Mouse (Mus musculus): ENCODE measurements around the gene Tmem251. TPM values are rescaled to one million over a fixed set of nuclear protein-coding genes. Genes with fewer than 3 reads are reported as not detected.

Tmem251 gene
- polyA plus RNA-seq, 1 experiment = not detected

GRCm38 (mm10) chr12:102758403-102758756, 14.8 kb downstream of the Tmem251 start, which contains the start of gene Gm20604:
Gene Gm20604 (minus strand): TSS chr12:102758672.
- 0% methylated on average over 10 of the region's 10 CpGs for WGBS
- peak within 1 kb of the TSS; percentile 97 for H3K4me3 ChIP-seq (ENCODE audit: insufficient read depth, low read depth, low read length)
- TF ChIP-seq POLR2A (IDR thresholded peaks at IDR 0.05; ENCODE audit: insufficient read depth, low read depth, low read length) (no peak), CTCF (IDR thresholded peaks at IDR 0.05; ENCODE audit: insufficient read depth, low read depth, low read length) (no peak)
- H3K27ac ChIP-seq (ENCODE audit: insufficient read depth, low read depth, low read length) = peak within 1 kb of the TSS; percentile 42; the same call in 1 of the 2 replicates
- H3K4me1 ChIP-seq (ENCODE audit: control insufficient read depth, insufficient read depth, low read length) = peaks cover 8% of the 10 kb centered on the region

DNA sequence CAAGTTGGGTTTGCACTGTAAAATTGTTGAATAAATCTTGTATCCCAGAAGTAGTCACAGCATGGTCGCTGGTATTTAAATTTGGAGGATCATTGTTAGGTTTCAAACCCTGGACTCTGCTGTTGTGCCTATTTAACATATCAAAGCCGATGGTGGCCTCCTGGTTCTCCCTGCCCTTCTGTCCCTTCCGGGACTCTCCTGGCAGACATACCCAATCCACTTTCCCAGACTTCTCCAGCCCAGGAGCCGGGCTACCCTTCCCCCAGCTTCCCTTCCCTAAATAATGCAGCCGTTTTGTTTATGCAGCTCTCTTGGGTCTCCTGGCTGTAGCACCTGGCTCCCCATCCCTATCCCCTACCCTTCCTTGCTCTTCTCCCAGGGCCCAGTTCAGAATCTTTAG, 15.4 kb downstream of the Tmem251 start:
- Histone ChIP-seq H3K27ac (ENCODE audit: insufficient read depth, low read depth, low read length) (no peak overlapping the region), H3K4me3 (ENCODE audit: insufficient read depth, low read depth, low read length) (peak overlapping the region; percentile 15; the same call in 1 of the 2 replicates), H3K4me1 (ENCODE audit: control insufficient read depth, insufficient read depth, low read length) (peaks cover 8% of the 10 kb centered on the region)
- TF ChIP-seq CTCF (IDR thresholded peaks at IDR 0.05; ENCODE audit: insufficient read depth, low read depth, low read length) (no peak), POLR2A (IDR thresholded peaks at IDR 0.05; ENCODE audit: insufficient read depth, low read depth, low read length) (no peak)
- 1% methylated on average over 5 of the region's 5 CpGs for WGBS

DNA sequence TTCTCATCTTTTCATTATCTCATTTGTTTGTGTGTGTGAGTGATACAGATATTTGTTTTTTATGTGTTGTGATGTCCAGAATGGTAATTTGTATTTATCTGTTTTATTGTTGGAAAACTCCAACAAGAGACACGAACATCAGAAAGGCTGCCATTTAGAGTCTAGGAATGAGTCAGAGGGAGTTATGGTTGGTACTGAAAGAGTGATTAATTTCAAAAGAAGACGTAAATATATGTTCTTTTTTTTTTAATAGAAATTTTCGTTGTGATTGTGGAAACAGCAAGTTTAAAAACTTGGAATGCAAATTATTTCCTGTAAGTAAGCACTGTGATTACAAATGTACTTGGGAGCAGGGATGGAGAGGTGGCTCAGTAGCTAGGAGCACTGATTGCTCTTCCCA, 18.1 kb downstream of the Tmem251 start:
- no peak overlapping the region for H3K27ac ChIP-seq (ENCODE audit: insufficient read depth, low read depth, low read length)
- 79% methylated on average over 3 of the region's 3 CpGs for WGBS
- no peak overlapping the region for H3K4me3 ChIP-seq (ENCODE audit: insufficient read depth, low read depth, low read length)
- TF ChIP-seq CTCF (IDR thresholded peaks at IDR 0.05; ENCODE audit: insufficient read depth, low read depth, low read length) (no peak), POLR2A (IDR thresholded peaks at IDR 0.05; ENCODE audit: insufficient read depth, low read depth, low read length) (no peak)
- H3K4me1 ChIP-seq (ENCODE audit: control insufficient read depth, insufficient read depth, low read length) = peaks cover 8% of the 10 kb centered on the region

- peaks cover 8% of the 10 kb centered on the region for H3K4me1 ChIP-seq (ENCODE audit: control insufficient read depth, insufficient read depth, low read length)
- TF ChIP-seq CTCF (IDR thresholded peaks at IDR 0.05; ENCODE audit: insufficient read depth, low read depth, low read length) (no peak), POLR2A (IDR thresholded peaks at IDR 0.05; ENCODE audit: insufficient read depth, low read depth, low read length) (no peak)
- no peak overlapping the region for H3K4me3 ChIP-seq (ENCODE audit: insufficient read depth, low read depth, low read length)
- H3K27ac ChIP-seq (ENCODE audit: insufficient read depth, low read depth, low read length) = no peak overlapping the region
These were observed 20.1 kb downstream of the Tmem251 start for GRCm38 (mm10) chr12:102763696-102764095.

DNA sequence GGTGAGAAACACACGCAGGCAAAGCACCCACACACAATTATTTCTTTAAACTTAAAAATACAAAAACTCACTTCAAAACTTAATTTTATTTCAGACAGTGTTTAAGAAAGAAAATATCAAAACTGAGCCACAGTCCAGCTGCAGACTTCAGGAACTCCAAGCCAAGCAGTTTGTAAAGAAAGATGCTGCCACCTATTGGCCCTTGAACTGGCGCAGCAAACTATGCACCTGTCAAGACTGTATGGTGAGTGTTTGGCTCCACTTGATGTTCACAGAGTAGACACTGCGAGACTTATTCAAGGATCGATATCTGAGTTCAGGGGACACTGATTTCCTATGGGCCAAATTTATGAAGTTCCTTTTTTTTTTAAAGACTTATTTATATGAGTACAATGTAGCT, 25.4 kb downstream of the Tmem251 start:
- H3K4me3 ChIP-seq (ENCODE audit: insufficient read depth, low read depth, low read length) = no peak overlapping the region
- H3K27ac ChIP-seq (ENCODE audit: insufficient read depth, low read depth, low read length) = no peak overlapping the region
- H3K4me1 ChIP-seq (ENCODE audit: control insufficient read depth, insufficient read depth, low read length) = no peaks in the 10 kb centered on the region
- WGBS = 83% methylated on average over 4 of the region's 4 CpGs
- no peak for TF ChIP-seq POLR2A (IDR thresholded peaks at IDR 0.05; ENCODE audit: insufficient read depth, low read depth, low read length)
- TF ChIP-seq CTCF (IDR thresholded peaks at IDR 0.05; ENCODE audit: insufficient read depth, low read depth, low read length) = no peak

- Histone ChIP-seq H3K27ac (ENCODE audit: insufficient read depth, low read depth, low read length) (no peak overlapping the region), H3K4me1 (ENCODE audit: control insufficient read depth, insufficient read depth, low read length) (no peaks in the 10 kb centered on the region), H3K4me3 (ENCODE audit: insufficient read depth, low read depth, low read length) (no peak overlapping the region)
- WGBS = 97% methylated on average over 8 of the region's 8 CpGs
- TF ChIP-seq CTCF (IDR thresholded peaks at IDR 0.05; ENCODE audit: insufficient read depth, low read depth, low read length) = no peak
- no peak for TF ChIP-seq POLR2A (IDR thresholded peaks at IDR 0.05; ENCODE audit: insufficient read depth, low read depth, low read length)
These were observed 28.0 kb downstream of the Tmem251 start for GRCm38 (mm10) chr12:102771601-102772000.

DNA sequence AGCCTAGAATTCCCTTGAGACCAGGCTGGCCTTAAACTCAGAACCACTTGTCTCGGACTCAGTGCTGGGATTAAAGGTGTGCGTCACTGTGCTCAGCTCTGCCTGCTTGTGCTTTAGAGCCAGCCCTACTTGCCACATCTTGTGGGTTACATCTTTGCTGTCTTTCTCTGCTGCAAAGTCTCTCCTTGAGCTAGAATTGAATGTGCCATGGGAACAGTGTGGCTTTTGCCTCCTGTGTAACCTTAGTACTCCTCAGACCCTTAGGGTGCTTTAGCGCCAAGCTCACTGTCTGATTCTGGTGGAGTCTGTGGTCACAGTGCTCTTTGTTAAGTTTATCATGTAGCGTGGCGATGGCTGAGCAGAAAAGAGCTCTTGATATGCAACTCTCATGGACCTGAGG, 29.1 kb downstream of the Tmem251 start:
- H3K4me1 ChIP-seq (ENCODE audit: control insufficient read depth, insufficient read depth, low read length) = no peaks in the 10 kb centered on the region
- H3K4me3 ChIP-seq (ENCODE audit: insufficient read depth, low read depth, low read length) = no peak overlapping the region
- 97% methylated on average over 5 of the region's 5 CpGs for WGBS
- no peak overlapping the region for H3K27ac ChIP-seq (ENCODE audit: insufficient read depth, low read depth, low read length)
- TF ChIP-seq CTCF (IDR thresholded peaks at IDR 0.05; ENCODE audit: insufficient read depth, low read depth, low read length) (no peak), POLR2A (IDR thresholded peaks at IDR 0.05; ENCODE audit: insufficient read depth, low read depth, low read length) (no peak)

DNA sequence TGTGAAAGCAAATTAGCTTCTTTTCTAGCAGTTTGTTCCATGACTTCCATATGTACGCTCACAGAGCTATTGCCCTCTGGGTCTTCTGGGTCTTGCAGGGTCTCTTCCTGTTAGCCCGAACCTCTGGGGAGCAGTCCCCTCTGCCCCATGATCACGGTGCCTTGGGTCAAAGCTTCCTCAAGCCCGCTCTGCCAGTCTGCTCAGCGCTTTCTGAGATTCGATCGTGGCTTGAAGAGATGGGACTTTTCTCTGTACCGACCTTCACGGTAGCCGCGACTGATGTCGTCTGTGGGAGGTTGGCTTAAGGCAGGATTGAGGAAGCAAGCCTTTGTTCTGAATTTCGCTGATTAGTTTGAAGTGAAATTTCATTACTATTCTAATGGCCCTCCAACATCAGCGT, 32.5 kb downstream of the Tmem251 start:
- TF ChIP-seq POLR2A (IDR thresholded peaks at IDR 0.05; ENCODE audit: insufficient read depth, low read depth, low read length) (no peak), CTCF (IDR thresholded peaks at IDR 0.05; ENCODE audit: insufficient read depth, low read depth, low read length) (no peak)
- Histone ChIP-seq H3K4me1 (ENCODE audit: control insufficient read depth, insufficient read depth, low read length) (no peaks in the 10 kb centered on the region), H3K4me3 (ENCODE audit: insufficient read depth, low read depth, low read length) (no peak overlapping the region), H3K27ac (ENCODE audit: insufficient read depth, low read depth, low read length) (no peak overlapping the region)
- WGBS = 88% methylated on average over 14 of the region's 14 CpGs

DNA sequence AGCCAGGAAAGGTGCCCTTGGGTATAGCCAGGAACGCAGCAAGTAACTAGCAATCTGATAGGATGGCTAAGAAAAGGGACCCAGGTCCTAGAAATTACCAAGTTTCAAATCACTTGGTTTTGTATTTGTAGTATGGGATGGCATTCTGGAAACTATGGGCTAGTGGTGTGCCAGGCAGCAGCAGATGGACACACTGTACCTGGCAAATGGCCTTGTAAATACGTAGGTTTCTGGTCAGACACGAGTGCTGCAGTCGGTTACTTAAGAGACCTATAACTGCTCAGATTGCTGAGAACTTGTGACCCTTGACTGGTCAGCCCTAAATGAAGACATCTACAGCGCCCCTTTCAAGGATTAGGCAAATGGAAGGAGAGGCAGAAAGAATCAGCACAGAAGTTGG, 34.6 kb downstream of the Tmem251 start:
- Histone ChIP-seq H3K4me3 (ENCODE audit: insufficient read depth, low read depth, low read length) (no peak overlapping the region), H3K27ac (ENCODE audit: insufficient read depth, low read depth, low read length) (no peak overlapping the region), H3K4me1 (ENCODE audit: control insufficient read depth, insufficient read depth, low read length) (no peaks in the 10 kb centered on the region)
- 88% methylated on average over 5 of the region's 5 CpGs for WGBS
- TF ChIP-seq CTCF (IDR thresholded peaks at IDR 0.05; ENCODE audit: insufficient read depth, low read depth, low read length) = no peak
- TF ChIP-seq POLR2A (IDR thresholded peaks at IDR 0.05; ENCODE audit: insufficient read depth, low read depth, low read length) = no peak

- no peaks in the 10 kb centered on the region for H3K4me1 ChIP-seq (ENCODE audit: control insufficient read depth, insufficient read depth, low read length)
- TF ChIP-seq POLR2A (IDR thresholded peaks at IDR 0.05; ENCODE audit: insufficient read depth, low read depth, low read length) = no peak
- no peak for TF ChIP-seq CTCF (IDR thresholded peaks at IDR 0.05; ENCODE audit: insufficient read depth, low read depth, low read length)
- H3K4me3 ChIP-seq (ENCODE audit: insufficient read depth, low read depth, low read length) = no peak overlapping the region
- H3K27ac ChIP-seq (ENCODE audit: insufficient read depth, low read depth, low read length) = no peak overlapping the region
- WGBS = 72% methylated on average over 3 of the region's 3 CpGs
These were observed 35.9 kb downstream of the Tmem251 start for GRCm38 (mm10) chr12:102779452-102779851.
